Mouse (Mus musculus): ENCODE measurements around the gene Rgp1. TPM values are rescaled to one million over a fixed set of nuclear protein-coding genes. Genes with fewer than 3 reads are reported as not detected.

Gene Rgp1
- polyA plus RNA-seq, 1 experiment from 2014 or later: 21.1 TPM

Small RNAs within 50 kb of the gene (microRNA-seq; reads per million reads assigned to microRNA genes)
- gene Gm25262 (ENCODE audit: borderline number of aligned reads): not detected

Other genes with a start within 250 kb of the Rgp1 start
- gene Rusc2, start 196.7 kb upstream of the Rgp1 start, polyA plus RNA-seq (2014; fragmentation: Nextera tagmentation; extraction: Ambion mirVana): 7.4 TPM in 2 replicates
- gene Fam166b, start 149.6 kb upstream of the Rgp1 start, polyA plus RNA-seq (2014; fragmentation: Nextera tagmentation; extraction: Ambion mirVana): 0.17 TPM in 1 of 2 replicates, not detected in the other
- gene Tesk1, start 136.8 kb upstream of the Rgp1 start, polyA plus RNA-seq (2014; fragmentation: Nextera tagmentation; extraction: Ambion mirVana): 8.2 TPM in 2 replicates
- 2.4 and 2.7 TPM in 2 replicates for gene Cd72, start 124.1 kb upstream of the Rgp1 start, polyA plus RNA-seq (2014; fragmentation: Nextera tagmentation; extraction: Ambion mirVana)
- gene Sit1, start 95.0 kb upstream of the Rgp1 start, polyA plus RNA-seq (2014; fragmentation: Nextera tagmentation; extraction: Ambion mirVana): not detected in 2 replicates
- gene Ccdc107, start 85.8 kb upstream of the Rgp1 start, polyA plus RNA-seq (2014; fragmentation: Nextera tagmentation; extraction: Ambion mirVana): 54.6 and 61.1 TPM in 2 replicates
- 41.0 and 43.7 TPM in 2 replicates for gene Arhgef39, start 79.0 kb upstream of the Rgp1 start, polyA plus RNA-seq (2014; fragmentation: Nextera tagmentation; extraction: Ambion mirVana)
- gene Car9, start 71.7 kb upstream of the Rgp1 start, polyA plus RNA-seq (2014; fragmentation: Nextera tagmentation; extraction: Ambion mirVana): 0.41 and 0.52 TPM in 2 replicates
- 97.9 and 99.1 TPM in 2 replicates for gene Tpm2, start 55.0 kb upstream of the Rgp1 start, polyA plus RNA-seq (2014; fragmentation: Nextera tagmentation; extraction: Ambion mirVana)
- gene Creb3, start 16.4 kb upstream of the Rgp1 start, polyA plus RNA-seq (2014; fragmentation: Nextera tagmentation; extraction: Ambion mirVana): 41.0 and 41.7 TPM in 2 replicates
- gene Tln1, start 16.0 kb upstream of the Rgp1 start, polyA plus RNA-seq (2014; fragmentation: Nextera tagmentation; extraction: Ambion mirVana): 40.6 and 42.1 TPM in 2 replicates
- gene Gba2, start 158 bp downstream of the Rgp1 start, polyA plus RNA-seq (2014; fragmentation: Nextera tagmentation; extraction: Ambion mirVana): 21.0 and 21.1 TPM in 2 replicates
- gene Msmp, start 5.8 kb downstream of the Rgp1 start, polyA plus RNA-seq (2014; fragmentation: Nextera tagmentation; extraction: Ambion mirVana): not detected in 2 replicates
- gene Npr2, start 53.2 kb downstream of the Rgp1 start, polyA plus RNA-seq (2014; fragmentation: Nextera tagmentation; extraction: Ambion mirVana): 16.6 and 18.2 TPM in 2 replicates
- gene Spag8, start 74.9 kb downstream of the Rgp1 start, polyA plus RNA-seq (2014; fragmentation: Nextera tagmentation; extraction: Ambion mirVana): 1.1 and 1.8 TPM in 2 replicates
- gene Hint2, start 77.8 kb downstream of the Rgp1 start, polyA plus RNA-seq (2014; fragmentation: Nextera tagmentation; extraction: Ambion mirVana): 76.3 and 84.7 TPM in 2 replicates
- 2.1 and 3.2 TPM in 2 replicates for gene Tmem8b, start 90.3 kb downstream of the Rgp1 start, polyA plus RNA-seq (2014; fragmentation: Nextera tagmentation; extraction: Ambion mirVana)
- 2.8 and 3.0 TPM in 2 replicates for gene Fam221b, start 90.4 kb downstream of the Rgp1 start, polyA plus RNA-seq (2014; fragmentation: Nextera tagmentation; extraction: Ambion mirVana)
- not detected in 2 replicates for gene Olfr70, start 122.1 kb downstream of the Rgp1 start, polyA plus RNA-seq (2014; fragmentation: Nextera tagmentation; extraction: Ambion mirVana)
- not detected in 2 replicates for gene Olfr71, start 131.5 kb downstream of the Rgp1 start, polyA plus RNA-seq (2014; fragmentation: Nextera tagmentation; extraction: Ambion mirVana)
- gene Hrct1, start 148.5 kb downstream of the Rgp1 start, polyA plus RNA-seq (2014; fragmentation: Nextera tagmentation; extraction: Ambion mirVana): 0.18 and 0.20 TPM in 2 replicates
- 0.04 and 0.08 TPM in 2 replicates for gene Spaar, start 151.3 kb downstream of the Rgp1 start, polyA plus RNA-seq (2014; fragmentation: Nextera tagmentation; extraction: Ambion mirVana)
- not detected in 2 replicates for gene Olfr159, start 192.3 kb downstream of the Rgp1 start, polyA plus RNA-seq (2014; fragmentation: Nextera tagmentation; extraction: Ambion mirVana)
- 0.26 TPM in 1 of 2 replicates, not detected in the other for gene Olfr156, start 245.2 kb downstream of the Rgp1 start, polyA plus RNA-seq (2014; fragmentation: Nextera tagmentation; extraction: Ambion mirVana)

All from embryonic facial prominence, embryonic 11.5 days (tissue).